Mouse (Mus musculus) embryonic facial prominence, embryonic 14.5 days (tissue): ENCODE data around the gene Afmid. TPM values are rescaled to one million over a fixed set of nuclear protein-coding genes. Genes with fewer than 3 reads are reported as not detected.

Experiments
- ATAC-seq: fragments of 200-750 bp; cut with Nextera tagmentation; 2 replicates; pipeline ENCODE4 v1.8.0; 2017; ENCODE audit warnings: low read depth, moderate number of reproducible peaks, moderate TSS enrichment
- DNase-seq: peaks from one replicate; pipeline ENCODE4 v3.0.0-alpha.2; 2015; ENCODE audit warnings: low spot score
- H3K27ac ChIP-seq: fragments of 300-500 bp; sonication (generic); replicated peaks from 2 replicates; pipeline ENCODE4 v1.5.1; 2014; ENCODE audit warnings: low read depth, mild to moderate bottlenecking, low read length, moderate library complexity
- H3K27me3 ChIP-seq: fragments of 300-500 bp; sonication (generic); replicated peaks from 2 replicates; pipeline ENCODE4 v1.6.1; 2014; ENCODE audit warnings: low read length; ENCODE audit not compliant: control insufficient read depth, insufficient read depth
- H3K36me3 ChIP-seq: fragments of 300-500 bp; sonication (generic); 2 replicates; pipeline ENCODE4 v1.6.1; 2014; ENCODE audit warnings: low read length, mixed read lengths; ENCODE audit not compliant: control insufficient read depth, insufficient read depth
- H3K4me1 ChIP-seq: fragments of 300-500 bp; sonication (generic); 2 replicates; pipeline ENCODE4 v1.6.1; 2014; ENCODE audit warnings: antibody characterized with exemption, low read length; ENCODE audit not compliant: control insufficient read depth, insufficient read depth
- H3K4me2 ChIP-seq: fragments of 300-500 bp; sonication (generic); 2 replicates; pipeline ENCODE4 v1.6.1; 2014; ENCODE audit warnings: low read depth, mild to moderate bottlenecking, low read length, moderate library complexity, mixed read lengths
- H3K4me3 ChIP-seq: fragments of 300-500 bp; sonication (generic); 2 replicates; pipeline ENCODE4 v1.5.1; 2014; ENCODE audit warnings: low read depth, mild to moderate bottlenecking, low read length
- H3K9ac ChIP-seq: fragments of 300-500 bp; sonication (generic); 2 replicates; pipeline ENCODE4 v1.6.1; 2014; ENCODE audit warnings: low read depth, mild to moderate bottlenecking, low read length, moderate library complexity, mixed read lengths
- H3K9me3 ChIP-seq: fragments of 300-500 bp; sonication (generic); 2 replicates; pipeline ENCODE4 v1.6.1; 2016; ENCODE audit warnings: low read length; ENCODE audit not compliant: control insufficient read depth
- WGBS: fragments of 180-500 bp; shearing (Covaris S2); extraction: QIAGEN DNeasy Blood & Tissue Kit; methylation state at CpG from one replicate; pipeline ENCODE4 v1.1.7; 2014; 5-methylcytosine and 5-hydroxymethylcytosine counted together
- polyA plus RNA-seq: library from polyadenylated mRNA; unstranded; fragments of >200 nt; fragmentation: Nextera tagmentation; extraction: Ambion mirVana; gene quantifications from 2 replicates; pipeline ENCODE4 v1.2.1, GENCODE M21; 2014

The Afmid gene
- polyA plus RNA-seq, 1 experiment from 2014 or later = 5.5 TPM

- Histone ChIP-seq H3K27ac (peak overlapping the region; percentile 13; the same call in 1 of the 2 replicates), H3K4me2 (peak overlapping the region; percentile 58), H3K9me3 (no peaks in the 10 kb centered on the region), H3K9ac (peak overlapping the region; percentile 54), H3K4me3 (peak overlapping the region; percentile 28), H3K4me1 (peaks cover 29% of the 10 kb centered on the region), H3K36me3 (no peaks in the 10 kb centered on the region), H3K27me3 (peaks cover 3% of the 10 kb centered on the region)
- DNase-seq (peak; percentile 79), ATAC-seq (peak; percentile 54)
- WGBS = 2% methylated on average over 29 of the region's 33 CpGs
Observed at GRCm38 (mm10) chr11:117888853-117889822, 63.4 kb downstream of the Afmid start.

Other genes with a start within 250 kb of the Afmid start
- gene Tnrc6c, start 171.6 kb upstream of the Afmid start, polyA plus RNA-seq = 15.2 and 16.3 TPM in 2 replicates
- 1.1 and 1.3 TPM in 2 replicates for gene Tmc8, start 43.8 kb upstream of the Afmid start, polyA plus RNA-seq
- gene Tmc6, start 43.7 kb upstream of the Afmid start, polyA plus RNA-seq = 16.5 and 17.6 TPM in 2 replicates
- not detected in 2 replicates for gene 6030468B19Rik, start 28.3 kb upstream of the Afmid start, polyA plus RNA-seq
- gene Gm20708, start 16.3 kb upstream of the Afmid start, polyA plus RNA-seq = 0.25 and 0.86 TPM in 2 replicates
- gene Syngr2, start 16.3 kb upstream of the Afmid start, polyA plus RNA-seq = 74.0 and 78.6 TPM in 2 replicates
- gene Tk1, start 168 bp downstream of the Afmid start, polyA plus RNA-seq = 108 and 119 TPM in 2 replicates
- gene Birc5, start 23.3 kb downstream of the Afmid start, polyA plus RNA-seq = 229 and 265 TPM in 2 replicates
- gene Tmem235, start 34.8 kb downstream of the Afmid start, polyA plus RNA-seq = not detected in 2 replicates
- 3.7 and 4.2 TPM in 2 replicates for gene Tha1, start 47.6 kb downstream of the Afmid start, polyA plus RNA-seq
- 6.8 and 8.3 TPM in 2 replicates for gene Socs3, start 144.1 kb downstream of the Afmid start, polyA plus RNA-seq
- 31.0 and 34.7 TPM in 2 replicates for gene Pgs1, start 160.4 kb downstream of the Afmid start, polyA plus RNA-seq